Mouse (Mus musculus): ENCODE measurements around the gene Dvl1. TPM values are rescaled to one million over a fixed set of nuclear protein-coding genes. Genes with fewer than 3 reads are reported as not detected.

The Dvl1 gene
- total and polyA plus RNA-seq, 3 experiments: 23.9 to 55.1 (median 25.8) TPM

GRCm38 (mm10) chr4:155811929-155812664 is 35.1 kb upstream of the Dvl1 start, which contains the start of gene Ccnl2 (continued):
- TF ChIP-seq POLR2A (IDR thresholded peaks at IDR 0.05; ENCODE audit: low read depth, low read length) (peak; percentile 85), KAT2A (IDR thresholded peaks at IDR 0.05; ENCODE audit: insufficient replicate concordance, low read length) (peak; percentile 78; the same call in 1 of the 2 replicates), SMC3 (IDR thresholded peaks at IDR 0.05; ENCODE audit: low read depth, low read length) (no peak), CHD2 (IDR thresholded peaks at IDR 0.05; ENCODE audit: low read length) (peak; percentile 92), JUN (IDR thresholded peaks at IDR 0.05; ENCODE audit: insufficient read depth, low read depth, low read length) (no peak), MXI1 (IDR thresholded peaks at IDR 0.05; ENCODE audit: low read depth, low read length) (peak; percentile 95), TCF12 (IDR thresholded peaks at IDR 0.05; ENCODE audit: low read depth, low read length) (peak; percentile 83; the same call in 1 of the 2 replicates), ZNF384 (IDR thresholded peaks at IDR 0.05; ENCODE audit: low read depth, low read length) (no peak), HCFC1 (IDR thresholded peaks at IDR 0.05; ENCODE audit: low read depth, low read length) (peak; percentile 84), USF1 (IDR thresholded peaks at IDR 0.05; ENCODE audit: low read depth, low read length) (no peak), EP300 (IDR thresholded peaks at IDR 0.05; ENCODE audit: low read length) (no peak), MAX (IDR thresholded peaks at IDR 0.05; ENCODE audit: low read length) (peak; percentile 95), ZMIZ1 (IDR thresholded peaks at IDR 0.05; ENCODE audit: low read depth, low read length) (peak; percentile 84; the same call in 1 of the 2 replicates), USF2 (conservative IDR thresholded peaks at IDR 0.05; ENCODE audit: low read depth, low read length) (no peak), TBP (conservative IDR thresholded peaks at IDR 0.05; ENCODE audit: low read depth, low read length) (peak; percentile 69; the same call in 1 of the 2 replicates), ZKSCAN1 (IDR thresholded peaks at IDR 0.05; ENCODE audit: borderline replicate concordance, low read depth, low read length) (no peak), MEF2A (IDR thresholded peaks at IDR 0.05; ENCODE audit: borderline replicate concordance, low read depth, low read length) (no peak; the same call in 1 of the 2 replicates), IRF4 (IDR thresholded peaks at IDR 0.05; ENCODE audit: low read depth, low read length) (0 out of 2 replicates have a peak, but pooled peaks have one; percentile 9)

GRCm38 (mm10) chr4:155812665-155813181 is 34.5 kb upstream of the Dvl1 start:
- Histone ChIP-seq H3K27me3 (replicated peaks) (no peaks in the 10 kb centered on the region), H3K36me3 (replicated peaks in 1 of 2; ENCODE audit: control insufficient read depth in 1 of 2, insufficient read depth in 1 of 2, low read length in 1 of 2) (peaks cover 70 to 76% of the 10 kb centered on the region in 2 experiments), H3K4me3 (replicated peaks in 1 of 3; ENCODE audit: low read depth in 2 of 3, low read length in 2 of 3, poor library complexity in 1 of 3) (peak overlapping the region; percentile 82 to 100 (median 98)), H3K4me1 (ENCODE audit: control insufficient read depth in 1 of 2, insufficient read depth in 2 of 2) (peaks cover 6 to 28% of the 10 kb centered on the region in 2 experiments), H3K4me2 (ENCODE audit: insufficient read depth, low read depth, poor library complexity, severe bottlenecking) (peak overlapping the region; percentile 98; the same call in 1 of the 2 replicates), H3K27ac (ENCODE audit: insufficient read depth, low read depth) (peak overlapping the region; percentile 70), H3K9me3 (replicated peaks; ENCODE audit: low read length) (no peaks in the 10 kb centered on the region), H3K79me2 (replicated peaks; ENCODE audit: control insufficient read depth, extremely low read depth, insufficient read depth, poor library complexity, severe bottlenecking) (peaks cover 45% of the 10 kb centered on the region), H3K9ac (ENCODE audit: insufficient read depth, low read depth) (peak overlapping the region; percentile 99)
- TF ChIP-seq MXI1 (IDR thresholded peaks at IDR 0.05; ENCODE audit: low read depth, low read length) (no peak), BHLHE40 (IDR thresholded peaks at IDR 0.05; ENCODE audit: low read depth, low read length) (0 out of 2 replicates have a peak, but pooled peaks have one; percentile 6), TBP (conservative IDR thresholded peaks at IDR 0.05; ENCODE audit: low read depth, low read length) (0 out of 2 replicates have a peak, but pooled peaks have one; percentile 29), CHD2 (IDR thresholded peaks at IDR 0.05; ENCODE audit: low read length) (peak; percentile 89)
- dilution Hi-C loops (cut with MboI; ENCODE audit: extremely low pct_ligation_motif_present, extremely low pct_unique_long_range_greater_than_20kb, low sequenced_read_pairs): no loop called here
- peak; percentile 54 for DNase-seq (ENCODE audit: extremely low read depth)
- in situ Hi-C loops (cut with MboI; ENCODE audit: low pct_ligation_motif_present, low pct_unique_long_range_greater_than_20kb, low sequenced_read_pairs): no loop called here

Measured in CH12.LX (cell line).